ENCODE assay signal across 22 mouse cellular contexts in the genomic region with DNA sequence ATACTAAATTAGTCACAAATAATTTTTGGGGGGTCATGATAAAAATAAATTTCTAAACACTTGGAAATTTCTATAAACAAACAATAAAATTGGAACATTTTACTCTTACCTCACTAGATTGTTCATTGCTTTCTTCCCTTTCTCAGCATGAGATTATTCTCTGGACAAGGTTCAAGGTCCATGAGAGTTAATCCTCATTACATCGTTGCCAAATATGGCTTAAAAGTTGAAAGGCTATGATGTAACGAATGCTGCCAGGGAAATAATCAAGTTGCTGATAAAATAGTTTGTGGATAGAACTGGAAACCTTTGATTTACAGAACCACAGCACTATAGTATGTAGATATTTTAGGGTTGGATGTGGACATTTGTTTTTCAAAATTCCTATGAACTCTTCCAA.
"Had no signal": no experiment of that assay in that cellular context is flagged by ENCODE, and none has a peak within 500 bp of the region (broad histone marks: within the 10 kb centered on the region; RNA-seq: fewer than 3 reads in every experiment).

No protein-coding gene starts in this region.

- H3K9me3 ChIP-seq: heart, embryonic 13.5 days; heart, embryonic 15.5 days; limb, embryonic 13.5 days; limb, embryonic 15.5 days; liver, embryonic 12.5 days had no signal

- H3K4me1 ChIP-seq: heart, embryonic 13.5 days; heart, embryonic 15.5 days; limb, embryonic 13.5 days; limb, embryonic 15.5 days; liver, embryonic 12.5 days had no signal

- H3K4me3 ChIP-seq: heart, adult 2 months; heart, embryonic 13.5 days; heart, embryonic 15.5 days; limb, embryonic 13.5 days; limb, embryonic 15.5 days; liver, embryonic 12.5 days had no signal

- H3K27ac ChIP-seq: heart, adult 2 months; heart, embryonic 13.5 days; heart, embryonic 15.5 days; hindbrain, embryonic 14.5 days; limb, embryonic 13.5 days; limb, embryonic 15.5 days; liver, embryonic 12.5 days; liver, embryonic 14.5 days had no signal

- H3K27me3 ChIP-seq: heart, embryonic 13.5 days; heart, embryonic 15.5 days; limb, embryonic 13.5 days; limb, embryonic 15.5 days; liver, embryonic 12.5 days had no signal

- DNase-seq: gastrocnemius, postnatal 14 days; gastrocnemius, postnatal 36 days; heart, adult 11 months; heart, adult 2 months; heart, postnatal 14 days; heart, postnatal 36 days; kidney, adult 11 months; kidney, postnatal 10 days; kidney, postnatal 25 days; layer of hippocampus, adult 9-11 months; layer of hippocampus, postnatal 36 days; left cerebral cortex, postnatal 4 days had no signal

- H3K9ac ChIP-seq: heart, embryonic 13.5 days; heart, embryonic 15.5 days; hindbrain, embryonic 14.5 days; limb, embryonic 13.5 days; limb, embryonic 15.5 days; liver, embryonic 12.5 days; liver, embryonic 14.5 days had no signal

- H3K4me2 ChIP-seq: heart, embryonic 11.5 days; heart, embryonic 13.5 days; heart, embryonic 15.5 days; hindbrain, embryonic 14.5 days; limb, embryonic 13.5 days; limb, embryonic 15.5 days; liver, embryonic 12.5 days had no signal

- ATAC-seq: hindbrain, embryonic 16.5 days; intestine, embryonic 16.5 days; liver, embryonic 12.5 days had no signal

- H3K36me3 ChIP-seq: heart, embryonic 13.5 days; heart, embryonic 15.5 days; limb, embryonic 13.5 days; limb, embryonic 15.5 days; liver, embryonic 12.5 days had no signal
